Mouse (Mus musculus) CH12.LX (cell line): ENCODE measurements around the gene Daam1.

Experiments used
- CHD1 ChIP-seq: IDR thresholded peaks from 2 replicates; pipeline ENCODE4 v1.6.1; 2012; ENCODE audit warnings: low read depth, low read length, improper control_type of control experiment, inconsistent platforms
- CTCF ChIP-seq, 2 experiments: IDR thresholded peaks in 1 of 2; conservative IDR thresholded peaks in 1 of 2; 2 replicates each; pipeline ENCODE4 v1.5.1; 2011 to 2012; ENCODE audit warnings: low read depth in 2 of 2, low read length in 2 of 2, improper control_type of control experiment in 1 of 2, inconsistent platforms in 1 of 2, mild to moderate bottlenecking in 1 of 2, moderate library complexity in 1 of 2
- MXI1 ChIP-seq: IDR thresholded peaks from 2 replicates; pipeline ENCODE4 v1.6.1; 2011; ENCODE audit warnings: mild to moderate bottlenecking, low read depth, low read length, improper control_type of control experiment
- POLR2A ChIP-seq: IDR thresholded peaks from 2 replicates; pipeline ENCODE4 v1.6.1; 2011; ENCODE audit warnings: low read depth, mild to moderate bottlenecking, improper control_type of control experiment, low read length
- TCF12 ChIP-seq: IDR thresholded peaks from 2 replicates; pipeline ENCODE4 v1.6.1; 2014; ENCODE audit warnings: low read depth, mild to moderate bottlenecking, inconsistent platforms, low read length, improper control_type of control experiment
- ZC3H11A ChIP-seq: IDR thresholded peaks from 2 replicates; pipeline ENCODE4 v1.6.1; 2012; ENCODE audit warnings: low read depth, mild to moderate bottlenecking, inconsistent platforms, low read length, improper control_type of control experiment

GRCm38 (mm10) chr12:71961671-71962070, 130.8 kb downstream of the Daam1 start:
- TF ChIP-seq ZC3H11A: no peak
- no peak for TF ChIP-seq CHD1
- no peak for TF ChIP-seq TCF12
- no peak for TF ChIP-seq CTCF (conservative IDR thresholded peaks at IDR 0.05 in 1 of 2, IDR thresholded peaks at IDR 0.05 in 1 of 2; ENCODE audit: low read depth in 2 of 2, low read length in 2 of 2)
- no peak for TF ChIP-seq POLR2A
- TF ChIP-seq MXI1: no peak
